Mouse (Mus musculus): ENCODE data around the gene Plin4.

DNA sequence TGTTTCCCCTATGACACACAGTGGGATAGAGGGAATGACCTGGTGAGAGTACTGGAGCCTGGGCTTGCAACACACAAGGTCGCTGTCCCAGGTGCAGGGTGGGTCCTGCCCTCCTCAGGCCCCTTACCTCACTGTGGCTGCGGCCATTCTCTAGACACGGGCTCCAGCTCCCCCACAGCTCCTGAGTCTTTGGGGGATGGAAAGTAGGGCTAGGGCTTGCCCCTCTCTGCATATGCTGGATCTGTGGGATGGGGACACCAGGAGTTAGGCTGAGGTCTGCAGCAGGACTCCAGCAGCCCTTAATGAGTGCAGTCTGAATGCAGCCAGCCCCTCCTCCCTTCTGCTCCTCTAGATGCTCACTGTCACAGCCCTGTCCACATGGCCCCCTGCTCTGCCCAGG lies 3.1 kb upstream of the Plin4 start:
- TF ChIP-seq CTCF (IDR thresholded peaks at IDR 0.05; ENCODE audit: low read depth, low read length) (no peak), POLR2A (IDR thresholded peaks at IDR 0.05; ENCODE audit: extremely low read depth, insufficient read depth, low read length) (no peak)

Data from liver, adult 2 months (tissue).